Mouse (Mus musculus) gastrocnemius, adult 8-10 months (tissue): ENCODE results near the gene Usp25. TPM values are rescaled to one million over a fixed set of nuclear protein-coding genes. Genes with fewer than 3 reads are reported as not detected.
A peak's percentile ranks its signal among the peaks of the same experiment; 100 is the strongest.

Experiments used
- DNase-seq, 2 experiments: peaks; one replicate each; pipeline ENCODE4 v3.0.0; 2022; ENCODE audit warnings: low spot score in 2 of 2
- total RNA-seq, 4 experiments: library from RNA; stranded (reverse); gene quantifications; 2 replicates each; pipeline ENCODE4 v1.2.4; 2022

The Usp25 gene
- total RNA-seq, 4 experiments from 2014 or later = 103 to 117 (median 108) TPM

GRCm38 (mm10) chr16:77034329-77034728, 20.8 kb downstream of the Usp25 start:
- DNase-seq = no peak

- no peak for DNase-seq
Observed at GRCm38 (mm10) chr16:77034751-77035150, 21.2 kb downstream of the Usp25 start.

- no peak for DNase-seq
Observed at GRCm38 (mm10) chr16:77041573-77041972, 28.1 kb downstream of the Usp25 start.

- DNase-seq = no peak
Observed at GRCm38 (mm10) chr16:77043499-77043898, 30.0 kb downstream of the Usp25 start.

- no peak for DNase-seq
Observed at GRCm38 (mm10) chr16:77054184-77054583, 40.7 kb downstream of the Usp25 start.

GRCm38 (mm10) chr16:77055519-77056159, 42.1 kb downstream of the Usp25 start:
- no peak for DNase-seq

- DNase-seq = no peak
Observed at GRCm38 (mm10) chr16:77056160-77056520, 42.6 kb downstream of the Usp25 start.

- DNase-seq = no peak
Observed at GRCm38 (mm10) chr16:77058567-77058966, 45.1 kb downstream of the Usp25 start.

- no peak for DNase-seq
Observed at GRCm38 (mm10) chr16:77060166-77060565, 46.7 kb downstream of the Usp25 start.

- DNase-seq = no peak
Observed at GRCm38 (mm10) chr16:77063916-77064315, 50.4 kb downstream of the Usp25 start.

GRCm38 (mm10) chr16:77076954-77077735, 63.6 kb downstream of the Usp25 start:
- peak; percentile 49 to 52 for DNase-seq

GRCm38 (mm10) chr16:77077736-77078005, 64.2 kb downstream of the Usp25 start:
- DNase-seq = no peak

GRCm38 (mm10) chr16:77084071-77084470, 70.6 kb downstream of the Usp25 start:
- no peak for DNase-seq

GRCm38 (mm10) chr16:77089806-77090205, 76.3 kb downstream of the Usp25 start:
- DNase-seq = no peak

GRCm38 (mm10) chr16:77093526-77093925, 80.0 kb downstream of the Usp25 start:
- DNase-seq = peak; percentile 55 to 63

GRCm38 (mm10) chr16:77095017-77095551, 81.6 kb downstream of the Usp25 start:
- no peak for DNase-seq

GRCm38 (mm10) chr16:77099018-77099869, 85.7 kb downstream of the Usp25 start:
- peak; percentile 42 to 54 for DNase-seq

GRCm38 (mm10) chr16:77103637-77104264, 90.2 kb downstream of the Usp25 start:
- DNase-seq = no peak

GRCm38 (mm10) chr16:77111268-77111667, 97.8 kb downstream of the Usp25 start:
- no peak for DNase-seq

GRCm38 (mm10) chr16:77125908-77126307, 112.4 kb downstream of the Usp25 start:
- no peak for DNase-seq

GRCm38 (mm10) chr16:77128683-77129082, 115.2 kb downstream of the Usp25 start:
- DNase-seq = no peak
